8 mouse cellular contexts compared by ENCODE assay signal in the genomic region with DNA sequence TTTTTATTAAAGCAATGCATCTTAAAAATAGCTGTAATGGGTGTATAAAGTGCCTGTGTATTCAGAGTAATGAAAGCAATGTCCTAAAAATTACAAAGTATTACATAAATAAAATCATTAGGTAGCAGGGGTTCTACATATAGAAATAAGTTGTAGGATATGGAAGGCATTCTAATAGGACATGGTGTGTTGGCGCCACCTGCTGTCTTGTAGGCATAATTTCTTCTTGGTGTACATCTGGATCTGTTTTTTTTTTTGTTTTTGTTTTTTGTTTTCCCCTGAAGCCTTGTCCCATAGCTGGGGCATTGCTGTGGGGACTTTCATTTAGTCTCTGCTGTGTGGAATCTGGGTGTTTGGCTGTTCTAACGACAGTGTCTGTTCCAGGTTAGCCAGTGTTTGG. TPM values are rescaled to one million over a fixed set of nuclear protein-coding genes. Genes with fewer than 3 reads are reported as not detected.
DNase-seq lines count a peak whose midpoint lies in the region; ATAC-seq and TF ChIP-seq lines count a peak whose summit lies in the region.

No protein-coding gene starts in this region.

- H3K4me1 ChIP-seq in kidney, adult 2 months (ENCODE audit: control insufficient read depth, insufficient read depth, low read length) = no peaks in the 10 kb centered on the region; the same call in 1 of the 2 replicates
- peaks cover 26% of the 10 kb centered on the region for H3K4me1 ChIP-seq in kidney, embryonic 15.5 days
- H3K4me1 ChIP-seq in ES-E14 (ENCODE audit: control insufficient read depth in 2 of 2, insufficient read depth in 2 of 2, low read length in 2 of 2, poor library complexity in 1 of 2) = peaks cover 0 to 15% of the 10 kb centered on the region in 2 experiments

- H3K9ac ChIP-seq in kidney, embryonic 15.5 days = no peak overlapping the region
- no peak overlapping the region for H3K9ac ChIP-seq in ES-E14 (ENCODE audit: insufficient read depth, low read depth, low read length, poor library complexity, severe bottlenecking)

- H3K79me2 ChIP-seq in C2C12 (ENCODE audit: control insufficient read depth, insufficient read depth) = peaks cover 5% of the 10 kb centered on the region

- H3K27ac ChIP-seq in kidney, adult 2 months (ENCODE audit: insufficient read depth, low read depth, low read length) = no peak overlapping the region
- H3K27ac ChIP-seq in kidney, embryonic 15.5 days = no peak overlapping the region
- no peak overlapping the region for H3K27ac ChIP-seq in ES-E14 (ENCODE audit: insufficient read depth, low read depth, low read length, poor library complexity, severe bottlenecking)

- no peak for TF ChIP-seq POLR2A in kidney, adult 2 months (IDR thresholded peaks at IDR 0.05; ENCODE audit: low read depth, low read length)

- H3K79me3 ChIP-seq in C2C12 (ENCODE audit: low read depth) = no peaks in the 10 kb centered on the region

- no peaks in the 10 kb centered on the region for H3K27me3 ChIP-seq in kidney, adult 2 months (replicated peaks; ENCODE audit: control insufficient read depth, insufficient read depth, low read length)
- H3K27me3 ChIP-seq in kidney, embryonic 15.5 days = no peaks in the 10 kb centered on the region
- no peaks in the 10 kb centered on the region for H3K27me3 ChIP-seq in C2C12 (ENCODE audit: control insufficient read depth, insufficient read depth, insufficient read length)

- no peak overlapping the region for H3K4me2 ChIP-seq in kidney, embryonic 15.5 days

- H3K4me3 ChIP-seq in kidney, adult 2 months (ENCODE audit: insufficient read depth, low read depth, low read length) = no peak overlapping the region
- H3K4me3 ChIP-seq in kidney, embryonic 15.5 days (replicated peaks) = no peak overlapping the region
- H3K4me3 ChIP-seq in C2C12 (ENCODE audit: insufficient read depth, poor library complexity, severe bottlenecking) = no peak overlapping the region
- H3K4me3 ChIP-seq in ES-E14 (ENCODE audit: insufficient read depth in 1 of 2, low read depth in 1 of 2, low read length in 2 of 2, poor library complexity in 1 of 2, severe bottlenecking in 1 of 2) = no peak overlapping the region

- no peaks in the 10 kb centered on the region for H3K9me3 ChIP-seq in kidney, embryonic 15.5 days (replicated peaks)
- H3K9me3 ChIP-seq in ES-E14 (ENCODE audit: control insufficient read depth, insufficient read depth, low read depth, low read length) = no peaks in the 10 kb centered on the region

- H3ac ChIP-seq in C2C12 (ENCODE audit: control insufficient read depth, insufficient read length, low read depth) = no peak overlapping the region

- TF ChIP-seq CTCF in kidney, adult 2 months (conservative IDR thresholded peaks at IDR 0.05; ENCODE audit: insufficient read depth, insufficient read length, low read depth, low read length) = peak; percentile 34
- peak; percentile 1 for TF ChIP-seq CTCF in C2C12 (IDR thresholded peaks at IDR 0.05; ENCODE audit: control insufficient read depth, insufficient read depth, insufficient read length)

- no peak for ATAC-seq in kidney, embryonic 15.5 days (replicated peaks; ENCODE audit: low FRiP score)
- peak; percentile 73 for ATAC-seq in megakaryocyte-erythroid progenitor cell, adult 5-6 weeks (replicated peaks; ENCODE audit: low FRiP score, low TSS enrichment, poor library complexity, severe bottlenecking)

- in situ Hi-C loops in ES-E14 (cut with MboI; ENCODE audit: low sequenced_read_pairs in 2 of 2, unreplicated experiment in 2 of 2) = loop anchor here in 1 of 2 experiments (10.0 to 25.0 kb wide), 2 partner anchors 311 to 531 kb away; no protein-coding TSS in a partner anchor

- DNase-seq in kidney, adult 2 months = peak; percentile 63
- peak; percentile 69 for DNase-seq in ES-E14 (ENCODE audit: low read depth, low spot score)
- peak; percentile 68 for DNase-seq in cerebellum, adult 9-10 months
- DNase-seq in induced T-regulatory cell, adult 2 months (ENCODE audit: low read depth) = peak; percentile 85
- no peak for DNase-seq in ovary, adult 18-20 months (ENCODE audit: low spot score)

- H3K36me3 ChIP-seq in kidney, adult 2 months (ENCODE audit: control insufficient read depth, insufficient read depth, low read length) = no peaks in the 10 kb centered on the region
- H3K36me3 ChIP-seq in kidney, embryonic 15.5 days = peaks cover 7% of the 10 kb centered on the region; the same call in 1 of the 2 replicates
- H3K36me3 ChIP-seq in C2C12 (ENCODE audit: control insufficient read depth, insufficient read depth) = no peaks in the 10 kb centered on the region
- H3K36me3 ChIP-seq in ES-E14 (ENCODE audit: control insufficient read depth, insufficient read depth, low read length, poor library complexity, severe bottlenecking) = no peaks in the 10 kb centered on the region

- 14% methylated on average over 2 of the region's 2 CpGs for WGBS in kidney, adult 2 months
- WGBS in kidney, embryonic 15.5 days = 9% methylated on average over 2 of the region's 2 CpGs

TF ChIP-seq in C2C12, 6 proteins besides CTCF, POLR2A, EP300 and RAD21:
- TF ChIP-seq USF1 (IDR thresholded peaks at IDR 0.05; ENCODE audit: low read depth) (no peak), MYOD1 (IDR thresholded peaks at IDR 0.05; ENCODE audit: control insufficient read depth, insufficient read length, low read depth) (no peak), MYOG (IDR thresholded peaks at IDR 0.05; ENCODE audit: control insufficient read depth, extremely low read depth, insufficient read length) (no peak), CEBPB (IDR thresholded peaks at IDR 0.05; ENCODE audit: low read depth) (no peak), FOSL1 (IDR thresholded peaks at IDR 0.05; ENCODE audit: insufficient read depth, low read length, poor library complexity, severe bottlenecking) (no peak), MAX (IDR thresholded peaks at IDR 0.05) (no peak)

TF ChIP-seq in ES-E14, 5 proteins besides CTCF, POLR2A, EP300 and RAD21:
- TF ChIP-seq HCFC1 (IDR thresholded peaks at IDR 0.05; ENCODE audit: borderline replicate concordance, insufficient read depth, low read length) = no peak
- peak; percentile 90 for TF ChIP-seq ZNF384 (IDR thresholded peaks at IDR 0.05; ENCODE audit: low read depth, low read length)
- peak; percentile 79; the same call in 1 of the 2 replicates for TF ChIP-seq ZC3H11A (IDR thresholded peaks at IDR 0.05; ENCODE audit: borderline replicate concordance, low read depth, low read length)

RNA-seq across cellular contexts. Expression of gene Tsc22d1, which starts 58.6 kb away (rescaled TPM):
- 137 and 153 TPM in 2 replicates for polyA plus RNA-seq in kidney, adult 2 months (2012; rRNA removed)
- polyA plus RNA-seq in kidney, embryonic 15.5 days (2015; fragmentation: Nextera tagmentation; extraction: Ambion mirVana) = 721 and 908 TPM in 2 replicates
- 546 TPM for polyA plus RNA-seq in C2C12 (2012; fragmentation: generic; extraction: Trizol)
- 129 and 133 TPM in 2 replicates for total RNA-seq in ES-E14 (2012; rRNA removed)
- total RNA-seq in megakaryocyte-erythroid progenitor cell, adult 5-6 weeks (2014; fragmentation: Nextera tagmentation) = 75.8 and 78.0 TPM in 2 replicates
- 104 and 116 TPM in 2 replicates for total RNA-seq in megakaryocyte-erythroid progenitor cell, adult 5-6 weeks (2017)
